Mouse (Mus musculus) frontal cortex, postnatal 14 days (tissue): ENCODE data around the gene Ick.
"Not testable (repeated sequence)": the region's sequence is repeated elsewhere in the genome, so short reads cannot be mapped to it uniquely, and the experiment has no call there.

Experiments used
- DNase-seq, 2 experiments: peaks; one replicate each; pipeline ENCODE4 v3.0.0; 2022; ENCODE audit warnings: low spot score in 2 of 2

The Ick gene

DNA sequence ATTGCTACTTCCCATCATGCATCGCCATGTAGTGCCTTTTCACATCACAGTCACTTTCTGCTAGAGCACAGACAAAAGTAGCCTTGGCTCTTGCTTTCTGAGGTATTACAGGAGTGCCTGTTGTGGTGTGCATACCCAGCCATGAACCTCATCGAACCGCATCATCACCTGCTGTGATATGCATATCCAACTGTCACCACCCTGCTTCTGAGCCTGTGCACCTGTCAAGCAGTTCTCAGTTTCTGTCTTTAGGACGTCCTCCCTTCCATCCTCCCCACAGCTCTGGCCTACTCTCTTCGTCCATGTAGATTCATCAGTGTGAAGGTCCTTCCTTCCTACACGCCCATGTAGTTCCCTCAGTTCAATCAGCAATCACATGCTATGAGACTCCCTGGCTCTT, 39.2 kb downstream of the Ick start:
- no peak for DNase-seq

DNA sequence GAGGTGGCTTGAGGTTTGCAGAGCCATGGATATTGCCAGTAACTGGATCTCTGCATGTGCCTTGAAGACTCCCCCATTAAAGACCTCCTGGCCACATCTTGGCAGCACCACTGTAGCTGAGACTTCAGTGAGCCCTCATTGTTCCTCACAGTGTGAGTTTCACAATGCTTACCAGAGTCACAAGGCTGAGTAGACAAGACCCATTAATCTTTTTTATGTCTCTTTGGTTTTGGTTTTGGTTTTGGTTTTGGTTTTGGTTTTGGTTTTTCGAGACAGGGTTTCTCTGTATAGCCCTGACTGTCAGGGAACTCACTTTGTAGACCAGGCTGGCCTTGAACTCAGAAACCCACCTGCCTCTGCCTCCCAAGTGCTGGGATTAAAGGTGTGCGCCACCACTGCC, 40.8 kb downstream of the Ick start:
- DNase-seq = not testable (repeated sequence)

DNA sequence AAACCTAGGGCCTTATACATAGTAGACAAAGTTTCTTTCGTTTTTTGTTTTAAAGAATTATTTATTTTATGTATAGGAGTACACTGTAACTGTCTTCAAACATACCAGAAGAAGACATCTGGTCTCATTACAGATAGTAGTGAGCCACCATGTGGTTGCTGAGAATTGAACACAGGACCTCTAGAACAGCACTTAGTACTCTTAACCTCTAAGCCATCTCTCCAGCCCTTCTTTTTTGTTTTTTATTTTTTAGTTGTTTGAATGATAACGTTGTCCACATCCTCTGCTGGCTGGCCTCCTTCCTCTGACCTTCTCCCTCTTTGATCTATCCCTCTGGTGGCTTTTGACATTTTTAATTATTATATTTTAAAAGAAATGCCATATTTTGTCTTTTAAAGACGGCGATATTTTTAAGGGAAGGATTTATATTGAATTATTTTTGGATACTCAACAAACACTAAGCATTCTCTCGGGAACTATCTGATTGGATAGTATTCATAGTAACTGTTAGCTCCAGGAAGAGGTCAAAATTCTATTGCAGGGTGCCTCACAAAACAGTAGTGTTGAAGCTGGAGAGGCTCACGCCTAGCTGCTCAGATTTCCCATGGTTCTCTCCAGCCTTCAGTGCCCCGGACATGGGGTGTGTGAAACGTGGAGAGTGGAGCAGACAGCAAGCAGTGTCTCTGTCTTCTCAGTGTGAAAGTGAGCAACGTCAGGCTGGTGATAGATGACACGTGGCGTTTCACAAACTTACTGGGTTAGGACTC, 45.4 kb downstream of the Ick start:
- no peak for DNase-seq

DNA sequence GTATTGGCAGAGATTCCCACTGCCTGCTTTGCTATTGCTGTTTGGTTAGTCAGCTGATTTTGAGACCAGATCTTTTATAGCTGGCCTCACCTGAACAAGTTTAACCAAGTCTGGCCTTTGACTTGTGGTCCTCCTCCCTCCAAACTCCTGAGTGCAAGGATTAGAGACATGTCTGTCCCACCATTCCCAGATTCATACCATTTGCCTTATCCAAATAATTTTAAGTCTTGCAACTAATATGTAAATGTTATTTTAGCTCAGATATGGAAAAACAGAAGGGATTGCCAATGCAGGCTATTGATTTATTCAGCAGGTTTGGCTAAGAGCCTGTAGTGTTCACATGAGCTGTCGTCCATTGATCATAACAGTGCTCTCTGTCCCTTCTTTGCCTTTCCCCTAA, 48.2 kb downstream of the Ick start:
- no peak for DNase-seq

DNA sequence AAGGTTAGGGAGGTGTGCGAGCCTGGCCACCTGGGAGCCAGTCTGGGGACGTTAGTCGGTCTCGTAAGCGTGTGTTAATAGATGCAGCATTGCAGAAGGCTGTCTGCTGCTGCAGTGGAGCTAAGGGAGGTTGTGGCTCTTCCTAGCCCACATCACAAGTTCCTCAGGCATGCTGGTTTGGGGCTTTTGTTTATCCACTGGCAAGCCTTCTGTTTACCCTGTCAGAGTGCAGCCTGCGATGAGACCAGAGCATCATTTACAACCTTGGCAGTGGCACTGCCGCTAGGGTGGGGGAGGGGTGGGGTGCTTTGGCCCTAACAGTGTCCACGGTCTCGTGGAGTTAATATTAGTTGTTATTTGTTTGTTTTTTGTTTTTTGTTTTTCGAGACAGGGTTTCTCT, 54.3 kb downstream of the Ick start:
- no peak for DNase-seq

DNA sequence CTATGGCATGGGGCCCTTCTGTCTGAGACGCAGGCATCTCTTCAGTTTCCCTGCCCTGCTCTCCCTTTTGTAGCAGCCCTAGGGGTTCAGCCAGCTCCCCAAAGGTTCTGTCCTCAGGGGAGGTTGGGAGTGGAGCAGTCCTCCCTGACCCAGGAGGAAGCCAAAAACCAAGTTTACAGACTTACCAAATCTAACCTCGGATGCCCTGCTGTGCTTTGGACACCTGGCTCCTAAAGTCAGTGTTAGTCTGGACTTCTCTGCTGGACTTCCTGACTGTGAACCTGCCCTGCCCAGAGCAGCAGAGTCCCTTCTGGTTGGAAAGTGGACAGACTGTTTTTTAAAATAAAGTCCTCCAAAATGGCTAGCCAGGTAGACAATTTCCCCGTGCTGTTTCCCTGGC, 55.7 kb downstream of the Ick start:
- DNase-seq = no peak

DNA sequence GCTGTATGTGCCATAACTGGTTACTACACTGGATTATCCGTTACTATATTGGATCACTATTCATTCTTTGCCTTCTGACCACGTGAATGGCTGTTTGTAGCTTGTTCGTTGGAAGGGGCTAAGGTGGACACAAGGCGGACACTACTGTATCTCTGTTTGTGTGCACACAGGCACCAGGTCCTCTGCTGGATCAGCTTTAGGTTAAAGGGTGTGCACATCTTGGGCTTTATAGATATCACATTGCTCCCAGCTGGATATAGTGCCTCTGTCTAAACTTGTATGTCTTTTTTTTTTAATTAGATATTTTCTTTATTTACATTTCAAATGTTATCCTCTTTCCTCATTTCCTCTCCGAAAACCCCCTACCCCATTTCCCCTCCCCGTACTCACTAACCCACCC, 56.5 kb downstream of the Ick start:
- no peak for DNase-seq

DNA sequence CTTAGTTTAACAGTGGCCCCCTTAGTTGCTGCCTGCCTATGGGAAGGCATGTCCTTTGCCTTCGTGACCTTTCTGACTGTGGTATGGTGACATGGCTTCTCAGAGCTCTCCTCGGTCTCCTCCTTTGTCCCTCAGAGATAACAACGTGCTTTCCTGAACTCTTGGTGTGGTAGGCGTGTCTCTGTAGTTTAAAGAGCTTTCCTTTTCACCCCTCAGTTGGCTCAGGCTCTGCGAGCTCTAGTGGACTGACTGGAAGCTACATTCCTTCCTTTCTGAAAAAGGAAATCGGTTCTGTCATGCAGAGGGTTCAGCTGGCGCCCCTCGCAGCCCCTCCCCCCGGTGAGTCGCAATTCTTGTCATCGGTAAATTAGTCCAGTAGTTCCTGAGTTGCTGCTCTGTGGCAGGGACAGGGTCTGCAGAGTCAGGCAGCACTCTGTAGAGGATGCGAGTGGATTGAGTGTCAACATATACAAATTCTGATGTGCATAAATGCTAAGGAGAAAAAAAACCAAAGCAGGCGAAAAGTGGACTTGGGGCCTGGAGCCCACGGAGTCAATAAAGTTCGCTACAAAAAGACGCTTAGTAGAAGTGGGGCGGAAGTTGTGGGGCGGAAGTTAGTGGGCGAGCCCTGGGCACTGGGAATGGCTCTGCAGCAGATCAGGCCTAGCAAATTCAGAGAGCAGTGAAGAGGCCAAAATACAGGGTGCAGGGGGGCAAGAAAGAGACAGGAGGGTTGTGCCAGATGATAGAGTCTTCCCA, 57.9 kb downstream of the Ick start:
- no peak for DNase-seq

DNA sequence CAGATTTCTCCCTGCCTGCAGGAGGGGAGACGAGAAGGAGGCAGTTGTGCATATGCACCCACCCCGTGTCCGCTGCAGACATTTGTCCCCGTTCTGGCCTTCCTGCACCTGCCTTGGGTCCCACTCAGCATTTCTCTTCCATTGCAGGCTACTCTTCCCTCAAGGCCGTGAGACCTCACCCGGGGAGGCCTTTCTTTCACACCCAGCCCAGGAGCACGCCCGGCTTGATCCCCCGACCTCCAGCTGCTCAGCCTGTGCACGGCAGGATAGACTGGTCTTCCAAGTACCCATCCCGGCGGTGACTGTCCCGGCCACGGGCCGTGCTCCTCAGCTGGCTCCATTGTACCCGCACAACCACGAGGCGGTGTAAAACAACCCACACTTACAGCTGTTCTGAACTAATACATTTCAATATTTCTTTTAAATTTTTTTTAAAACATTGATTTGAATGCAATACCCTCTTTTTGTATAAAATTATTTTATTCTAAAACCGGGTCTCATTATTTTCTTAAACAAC, 58.5 kb downstream of the Ick start:
- DNase-seq = no peak

DNA sequence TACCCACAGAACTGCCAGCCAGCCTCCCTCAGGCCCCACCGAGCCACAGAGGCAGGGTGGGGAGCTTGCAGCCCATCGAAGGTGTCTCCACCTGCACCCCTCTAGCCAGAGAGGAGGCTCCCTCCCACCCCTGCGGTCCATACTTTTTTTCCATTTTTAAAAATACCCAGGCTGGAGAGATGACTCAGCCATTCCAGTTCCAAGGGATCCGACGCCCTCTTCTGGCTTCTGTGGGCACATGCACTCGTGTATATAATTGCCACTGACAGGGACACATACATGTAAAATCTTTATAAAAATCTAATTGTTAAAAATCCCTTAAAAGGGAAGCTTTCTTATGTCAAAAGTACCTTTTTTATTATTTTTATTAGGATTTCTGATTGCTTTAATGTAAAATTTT, 59.9 kb downstream of the Ick start:
- no peak for DNase-seq

DNA sequence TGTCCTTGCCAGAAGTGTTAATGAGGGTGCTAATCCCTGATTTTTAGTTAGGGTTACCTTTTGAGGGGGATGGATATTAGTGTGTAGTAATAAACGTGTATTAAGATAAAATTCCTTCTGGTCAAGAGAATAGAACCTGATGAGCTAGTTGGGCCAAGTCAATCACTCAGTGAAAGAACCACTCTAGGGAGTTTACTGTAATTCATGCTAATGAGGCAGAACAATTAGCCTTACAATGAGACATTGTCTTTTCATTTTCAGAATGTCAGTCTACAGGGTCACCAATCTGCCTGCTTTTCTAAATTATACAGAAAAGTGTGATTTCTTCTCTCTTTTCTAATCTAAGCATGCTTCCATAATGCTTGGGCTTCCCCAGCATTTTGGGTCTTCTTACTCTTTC, 65.0 kb downstream of the Ick start:
- DNase-seq = no peak

DNA sequence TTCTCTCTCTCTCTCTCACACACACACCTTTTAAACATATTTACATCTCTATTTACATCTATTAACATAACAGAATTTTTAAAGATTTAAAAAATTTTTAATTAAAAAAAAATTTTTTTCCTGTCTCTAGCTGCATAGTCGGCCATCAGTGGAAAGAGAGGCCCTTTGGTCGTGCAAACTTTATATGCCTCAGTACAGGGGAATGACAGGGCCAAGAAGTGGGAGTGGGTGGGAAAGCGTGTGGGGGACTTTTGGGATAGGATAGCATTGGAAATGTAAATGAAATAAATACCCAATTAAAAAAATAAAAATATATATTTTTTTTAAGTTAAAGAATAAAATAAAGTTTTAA, 65.9 kb downstream of the Ick start:
- not testable (repeated sequence) for DNase-seq

DNA sequence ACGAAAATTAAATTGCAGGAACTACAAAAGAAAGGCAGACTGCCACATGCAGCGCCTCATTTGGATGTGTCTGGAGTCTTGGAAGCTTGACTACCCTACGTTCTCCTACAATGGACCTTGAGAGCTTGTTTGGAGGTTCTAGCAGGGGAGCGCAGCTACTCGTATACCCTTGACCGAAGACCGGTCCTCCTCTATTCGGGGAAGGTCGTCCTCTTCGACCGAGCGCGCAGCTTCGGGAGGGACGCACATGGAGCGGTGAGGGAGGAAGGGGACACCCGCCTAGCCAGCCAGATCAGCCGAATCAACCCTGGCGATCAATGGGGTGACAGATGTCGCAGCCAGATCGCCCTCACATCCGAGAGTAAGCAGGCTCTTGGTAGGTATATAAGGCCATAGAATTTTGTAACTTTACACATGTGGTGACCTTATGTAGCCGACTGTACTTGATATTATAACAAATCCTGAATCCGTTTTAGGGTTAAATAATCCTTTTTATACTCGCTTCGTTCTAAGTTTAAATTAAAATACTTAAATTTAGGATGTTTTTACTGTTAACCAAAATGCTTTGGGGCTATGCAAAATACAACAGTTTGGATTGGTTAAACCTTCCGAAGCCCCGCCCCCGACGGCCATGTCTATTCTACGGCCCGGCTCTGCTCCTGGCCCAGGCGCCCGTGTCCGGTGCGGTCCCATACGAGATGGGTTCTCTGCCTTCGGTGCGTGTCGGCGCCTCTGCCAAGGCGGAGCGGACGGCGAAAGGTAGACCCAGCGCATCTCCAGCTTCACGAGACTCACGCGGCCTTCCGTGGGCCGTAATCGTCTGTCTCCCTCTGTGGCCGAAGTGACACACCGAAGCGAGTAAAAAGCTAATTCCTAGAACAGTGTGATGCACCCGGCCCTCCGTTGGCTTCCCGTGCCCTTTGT, 66.5 kb downstream of the Ick start:
- DNase-seq = peak; percentile 87 to 94

DNA sequence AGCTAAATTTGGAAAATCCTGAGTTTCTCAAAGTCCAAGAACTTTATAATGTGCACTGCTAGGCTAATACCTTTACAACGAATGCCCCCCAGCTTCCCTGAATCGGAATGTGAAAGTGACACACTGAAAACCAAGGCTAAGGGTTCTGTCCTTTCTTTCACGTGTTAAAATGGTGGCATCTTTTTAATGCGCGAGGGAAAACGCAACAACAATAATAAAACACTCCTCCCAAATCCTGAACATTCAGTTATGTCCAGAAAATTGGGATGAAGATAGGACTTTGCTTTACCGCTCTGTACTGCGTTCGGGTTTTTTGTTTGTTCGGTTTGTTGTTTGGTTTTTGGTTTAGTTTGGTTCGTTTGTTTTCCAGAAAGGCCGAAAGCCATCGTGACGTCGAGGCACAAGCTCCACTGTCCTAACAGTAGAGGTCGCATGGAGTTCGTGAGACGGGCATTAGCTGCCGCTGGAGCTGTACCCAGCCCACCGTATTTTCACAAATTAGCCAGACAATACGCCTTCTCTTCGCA, 67.3 kb downstream of the Ick start:
- DNase-seq = peak; percentile 25 to 48

DNA sequence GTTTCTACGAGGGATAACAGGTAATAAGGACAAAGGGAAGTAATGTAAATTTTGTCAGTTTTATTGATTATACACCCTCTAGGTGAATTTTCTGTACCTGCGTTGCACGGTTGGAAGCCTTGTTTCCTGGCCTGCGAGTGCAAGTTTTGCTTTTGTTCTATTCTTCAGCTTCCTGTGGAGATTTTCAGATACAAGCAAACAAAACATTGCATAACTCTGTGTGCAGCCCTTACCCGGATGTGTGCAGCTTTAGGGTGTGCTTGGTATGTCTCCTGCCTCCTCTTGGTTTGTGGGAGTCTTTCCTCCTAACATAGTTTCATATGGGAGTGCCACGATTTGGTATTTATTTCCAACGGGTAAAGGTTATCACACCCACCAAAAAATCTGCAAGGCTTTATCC, 67.8 kb downstream of the Ick start:
- peak in 1 of 2 experiments; percentile 17 for DNase-seq

DNA sequence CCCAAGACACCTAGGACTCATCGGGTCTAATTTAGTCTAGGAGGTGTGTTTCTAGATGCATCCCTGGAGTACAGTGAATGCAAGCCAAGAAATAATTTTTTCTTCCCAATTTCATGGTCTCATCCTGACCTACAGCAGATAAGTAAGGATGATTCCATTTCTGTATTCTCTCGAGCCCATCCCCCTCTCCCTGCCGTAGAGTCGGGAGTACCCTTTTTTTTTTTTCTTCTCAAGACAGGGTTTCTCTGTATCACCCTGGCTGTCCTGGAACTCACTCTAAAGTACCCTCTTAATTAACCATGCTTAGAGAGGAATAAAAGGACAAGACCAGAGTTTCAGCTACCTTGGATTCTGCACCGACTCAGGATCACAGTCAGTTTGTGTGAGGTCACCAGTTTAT, 69.2 kb downstream of the Ick start:
- no peak for DNase-seq

DNA sequence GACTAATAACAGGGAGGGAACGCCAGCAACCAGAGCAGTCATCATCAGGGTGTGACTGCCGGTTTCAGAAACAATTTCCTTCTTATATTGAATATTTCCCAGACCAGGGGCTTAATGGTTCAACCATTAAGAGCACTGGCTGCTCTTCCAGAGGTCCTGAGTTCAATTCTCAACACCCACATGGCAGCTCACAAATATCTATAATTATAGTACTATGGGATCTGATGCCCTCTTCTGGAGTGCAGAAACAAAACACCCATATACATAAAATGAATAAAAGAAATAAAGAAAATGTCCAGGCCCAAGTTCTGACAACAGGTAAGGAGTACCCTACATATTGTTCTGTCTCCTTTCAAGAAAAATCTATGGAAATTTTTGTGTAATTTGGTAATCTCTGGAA, 70.1 kb downstream of the Ick start:
- no peak for DNase-seq

DNA sequence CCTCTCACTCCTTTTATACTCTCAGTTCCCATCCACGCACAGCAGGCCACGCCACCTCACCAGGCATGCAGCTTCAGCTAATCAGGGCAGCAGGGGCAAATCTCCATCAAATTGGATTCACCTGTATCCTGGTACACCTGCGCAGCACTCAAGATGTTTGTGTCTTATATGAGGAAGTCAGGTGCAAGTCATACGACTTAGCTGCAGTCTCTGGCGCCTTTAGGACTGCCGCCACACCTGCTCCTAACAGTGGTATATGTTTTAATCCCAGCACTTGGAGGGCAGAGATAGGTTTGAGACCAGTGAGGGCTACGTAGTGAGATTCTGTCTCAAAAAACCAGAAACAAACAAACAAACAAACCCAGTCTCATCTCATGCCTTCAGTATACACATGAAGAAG, 73.5 kb downstream of the Ick start, which contains the start of gene Gsta4:
TSS of gene Gsta4 (plus strand) at position 301 of the 400 bp plus-strand sequence.
- not testable (repeated sequence) for DNase-seq

DNA sequence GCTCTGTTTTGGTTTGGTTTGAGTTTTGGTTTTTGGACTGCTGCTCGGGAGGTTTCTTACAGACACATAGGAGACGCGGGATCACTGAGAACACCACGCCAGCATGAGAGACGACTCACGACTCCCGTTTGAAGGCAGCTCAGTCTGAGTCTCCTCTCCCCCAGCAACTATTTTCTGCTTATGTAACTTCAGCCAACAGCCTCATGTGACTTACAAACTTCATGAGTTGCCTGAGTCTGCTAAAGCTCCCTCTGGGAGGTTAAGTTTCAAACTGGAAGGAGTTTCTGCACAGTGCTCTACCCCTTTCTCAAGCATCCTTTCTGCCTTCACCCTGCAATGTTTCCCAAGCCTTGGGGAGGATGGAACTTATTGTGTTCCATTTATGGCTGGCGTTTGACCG, 76.7 kb downstream of the Ick start:
- DNase-seq = no peak

DNA sequence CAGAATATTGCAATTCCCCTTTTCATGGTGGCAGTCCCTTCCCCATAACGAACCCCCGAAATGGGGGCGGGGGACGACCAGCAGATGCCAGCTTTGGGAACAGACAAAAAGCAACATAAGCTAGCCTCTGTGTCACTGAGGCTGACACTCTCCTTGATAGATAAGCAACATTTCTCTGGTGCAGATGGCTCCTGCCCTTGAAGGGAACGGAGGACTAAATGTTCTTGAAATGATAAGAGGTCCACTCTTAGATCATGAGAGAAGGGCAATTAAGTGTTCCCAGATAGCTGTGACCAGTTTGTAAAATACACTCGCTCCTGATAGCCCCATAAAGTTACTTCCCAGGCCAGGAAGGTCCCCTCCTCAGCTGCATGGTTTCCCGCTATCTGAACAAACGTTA, 79.9 kb downstream of the Ick start:
- DNase-seq = no peak

DNA sequence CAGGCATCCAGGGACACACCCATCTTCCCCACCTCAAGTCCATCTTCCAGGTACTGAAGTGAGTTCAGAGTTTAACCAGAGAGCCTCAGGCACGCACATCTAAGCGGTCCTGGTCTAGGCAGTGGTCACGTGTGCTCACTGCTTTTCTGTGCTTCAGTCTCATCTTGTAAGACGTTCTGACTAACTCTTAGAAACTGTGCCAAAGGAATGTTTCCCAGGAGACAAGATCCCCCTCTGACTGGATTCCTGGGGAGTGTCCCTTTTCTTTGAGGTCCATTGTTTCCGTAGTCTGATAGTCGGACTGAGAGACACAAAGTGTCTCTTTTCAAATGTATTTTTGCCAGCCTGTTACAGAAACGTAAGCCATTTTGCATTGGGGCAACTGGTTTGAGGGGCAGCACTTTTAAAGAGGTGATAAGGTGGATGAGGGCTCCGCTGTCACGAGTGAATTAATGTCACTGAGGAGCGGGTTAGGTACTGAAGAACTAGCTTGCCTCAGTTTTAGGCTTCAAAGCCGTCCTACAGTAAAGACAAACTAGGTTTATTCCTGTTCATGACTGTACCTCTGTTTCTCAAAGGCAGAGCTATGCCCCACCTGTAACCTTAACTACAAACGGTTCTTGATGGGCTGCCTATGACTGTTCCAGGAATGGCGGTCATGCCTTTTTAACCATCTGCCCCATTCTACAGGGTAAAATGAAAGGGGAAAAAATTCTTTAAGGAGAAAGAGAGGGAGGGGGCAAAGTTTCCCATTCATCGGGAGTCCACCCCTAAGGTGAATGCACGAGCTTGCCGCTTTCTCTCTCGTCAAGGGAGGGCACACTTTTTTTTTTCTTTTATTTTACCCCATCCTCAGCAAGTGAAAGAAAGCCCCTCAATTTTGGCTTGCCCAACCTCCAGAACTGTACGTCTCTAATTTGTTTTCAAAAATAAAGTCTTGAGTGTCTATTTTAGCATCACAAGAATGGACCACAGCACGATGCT, 82.0 kb downstream of the Ick start:
- no peak for DNase-seq
